Mouse (Mus musculus): ENCODE results near the gene Rab7b. TPM values are rescaled to one million over a fixed set of nuclear protein-coding genes. Genes with fewer than 3 reads are reported as not detected.

Rab7b gene
- polyA plus RNA-seq, 1 experiment from 2014 or later, result 1.6 TPM

- Histone ChIP-seq H3K4me3 (replicated peaks; ENCODE audit: low read depth, low read length) (no peak overlapping the region), H3K4me2 (ENCODE audit: low read length) (no peak overlapping the region), H3K9me3 (ENCODE audit: control insufficient read depth, low read length) (no peaks in the 10 kb centered on the region), H3K27ac (replicated peaks; ENCODE audit: low read depth, low read length) (no peak overlapping the region), H3K27me3 (ENCODE audit: control insufficient read depth, insufficient read depth, low read length) (no peaks in the 10 kb centered on the region), H3K36me3 (ENCODE audit: control insufficient read depth, insufficient read depth, low read length) (no peaks in the 10 kb centered on the region), H3K4me1 (ENCODE audit: control insufficient read depth, insufficient read depth, low read length) (no peaks in the 10 kb centered on the region), H3K9ac (replicated peaks; ENCODE audit: low read length) (no peak overlapping the region)
- ATAC-seq (ENCODE audit: low FRiP score, low TSS enrichment), result no peak
- DNase-seq, result no peak
- 84% methylated on average over 1 of the region's 1 CpGs for WGBS
Measured at GRCm38 (mm10) chr1:131738760-131739159, 50.3 kb downstream of the Rab7b start.

GRCm38 (mm10) chr1:131739481-131740160 lies 51.1 kb downstream of the Rab7b start:
- DNase-seq, result no peak

GRCm38 (mm10) chr1:131743868-131744464 lies 55.5 kb downstream of the Rab7b start, which contains the start of gene Slc26a9:
Slc26a9 (plus strand) TSS chr1:131744022.
- Histone ChIP-seq H3K27ac (replicated peaks; ENCODE audit: low read depth, low read length) (no peak within 1 kb of the TSS), H3K4me1 (ENCODE audit: control insufficient read depth, insufficient read depth, low read length) (no peaks in the 10 kb centered on the region), H3K4me2 (ENCODE audit: low read length) (no peak within 1 kb of the TSS), H3K27me3 (ENCODE audit: control insufficient read depth, insufficient read depth, low read length) (no peaks in the 10 kb centered on the region), H3K4me3 (replicated peaks; ENCODE audit: low read depth, low read length) (no peak within 1 kb of the TSS), H3K9me3 (ENCODE audit: control insufficient read depth, low read length) (no peaks in the 10 kb centered on the region), H3K36me3 (ENCODE audit: control insufficient read depth, insufficient read depth, low read length) (no peaks in the 10 kb centered on the region), H3K9ac (replicated peaks; ENCODE audit: low read length) (no peak within 1 kb of the TSS)
- ATAC-seq (ENCODE audit: low FRiP score, low TSS enrichment) (no peak), DNase-seq (no peak)
- WGBS, result 74% methylated on average over 10 of the region's 10 CpGs

More at GRCm38 (mm10) chr1:131739481-131740160, 51.1 kb downstream of the Rab7b start:
- Histone ChIP-seq H3K36me3 (ENCODE audit: control insufficient read depth, insufficient read depth, low read length) (no peaks in the 10 kb centered on the region), H3K27me3 (ENCODE audit: control insufficient read depth, insufficient read depth, low read length) (no peaks in the 10 kb centered on the region), H3K9me3 (ENCODE audit: control insufficient read depth, low read length) (no peaks in the 10 kb centered on the region), H3K4me1 (ENCODE audit: control insufficient read depth, insufficient read depth, low read length) (no peaks in the 10 kb centered on the region), H3K9ac (replicated peaks; ENCODE audit: low read length) (no peak overlapping the region), H3K4me2 (ENCODE audit: low read length) (no peak overlapping the region), H3K4me3 (replicated peaks; ENCODE audit: low read depth, low read length) (no peak overlapping the region), H3K27ac (replicated peaks; ENCODE audit: low read depth, low read length) (no peak overlapping the region)
- 95% methylated on average over 9 of the region's 9 CpGs for WGBS
- no peak for ATAC-seq (ENCODE audit: low FRiP score, low TSS enrichment)

- WGBS, result 69% methylated on average over 5 of the region's 5 CpGs
- no peaks in the 10 kb centered on the region for H3K36me3 ChIP-seq (ENCODE audit: control insufficient read depth, insufficient read depth, low read length)
- no peaks in the 10 kb centered on the region for H3K9me3 ChIP-seq (ENCODE audit: control insufficient read depth, low read length)
- DNase-seq (no peak), ATAC-seq (ENCODE audit: low FRiP score, low TSS enrichment) (no peak)
- H3K27ac ChIP-seq (replicated peaks; ENCODE audit: low read depth, low read length), result no peak overlapping the region
- no peaks in the 10 kb centered on the region for H3K27me3 ChIP-seq (ENCODE audit: control insufficient read depth, insufficient read depth, low read length)
- no peaks in the 10 kb centered on the region for H3K4me1 ChIP-seq (ENCODE audit: control insufficient read depth, insufficient read depth, low read length)
- H3K4me2 ChIP-seq (ENCODE audit: low read length), result no peak overlapping the region
- no peak overlapping the region for H3K9ac ChIP-seq (replicated peaks; ENCODE audit: low read length)
- H3K4me3 ChIP-seq (replicated peaks; ENCODE audit: low read depth, low read length), result no peak overlapping the region
Measured at GRCm38 (mm10) chr1:131745391-131745790, 56.9 kb downstream of the Rab7b start.

- 55% methylated on average over 2 of the region's 2 CpGs for WGBS
Measured at GRCm38 (mm10) chr1:131747761-131748160, 59.3 kb downstream of the Rab7b start.

GRCm38 (mm10) chr1:131748636-131749035 lies 60.1 kb downstream of the Rab7b start:
- no peak for DNase-seq
- no peak for ATAC-seq (ENCODE audit: low FRiP score, low TSS enrichment)
- Histone ChIP-seq H3K9ac (replicated peaks; ENCODE audit: low read length) (no peak overlapping the region), H3K27ac (replicated peaks; ENCODE audit: low read depth, low read length) (no peak overlapping the region), H3K36me3 (ENCODE audit: control insufficient read depth, insufficient read depth, low read length) (no peaks in the 10 kb centered on the region), H3K9me3 (ENCODE audit: control insufficient read depth, low read length) (no peaks in the 10 kb centered on the region), H3K4me3 (replicated peaks; ENCODE audit: low read depth, low read length) (no peak overlapping the region), H3K27me3 (ENCODE audit: control insufficient read depth, insufficient read depth, low read length) (no peaks in the 10 kb centered on the region), H3K4me1 (ENCODE audit: control insufficient read depth, insufficient read depth, low read length) (no peaks in the 10 kb centered on the region), H3K4me2 (ENCODE audit: low read length) (no peak overlapping the region)
- WGBS, result 81% methylated on average over 2 of the region's 2 CpGs

More at GRCm38 (mm10) chr1:131747761-131748160, 59.3 kb downstream of the Rab7b start:
- Histone ChIP-seq H3K4me2 (ENCODE audit: low read length) (no peak overlapping the region), H3K4me3 (replicated peaks; ENCODE audit: low read depth, low read length) (no peak overlapping the region), H3K27me3 (ENCODE audit: control insufficient read depth, insufficient read depth, low read length) (no peaks in the 10 kb centered on the region), H3K9me3 (ENCODE audit: control insufficient read depth, low read length) (no peaks in the 10 kb centered on the region), H3K27ac (replicated peaks; ENCODE audit: low read depth, low read length) (no peak overlapping the region), H3K4me1 (ENCODE audit: control insufficient read depth, insufficient read depth, low read length) (no peaks in the 10 kb centered on the region), H3K9ac (replicated peaks; ENCODE audit: low read length) (no peak overlapping the region), H3K36me3 (ENCODE audit: control insufficient read depth, insufficient read depth, low read length) (no peaks in the 10 kb centered on the region)
- ATAC-seq (ENCODE audit: low FRiP score, low TSS enrichment) (no peak), DNase-seq (no peak)

GRCm38 (mm10) chr1:131749706-131750545 lies 61.4 kb downstream of the Rab7b start:
- H3K4me2 ChIP-seq (ENCODE audit: low read length), result no peak overlapping the region
- no peaks in the 10 kb centered on the region for H3K4me1 ChIP-seq (ENCODE audit: control insufficient read depth, insufficient read depth, low read length)
- 82% methylated on average over 15 of the region's 15 CpGs for WGBS
- no peak overlapping the region for H3K27ac ChIP-seq (replicated peaks; ENCODE audit: low read depth, low read length)
- no peak overlapping the region for H3K9ac ChIP-seq (replicated peaks; ENCODE audit: low read length)
- H3K9me3 ChIP-seq (ENCODE audit: control insufficient read depth, low read length), result no peaks in the 10 kb centered on the region
- DNase-seq, result no peak
- H3K4me3 ChIP-seq (replicated peaks; ENCODE audit: low read depth, low read length), result no peak overlapping the region
- no peak for ATAC-seq (ENCODE audit: low FRiP score, low TSS enrichment)
- H3K36me3 ChIP-seq (ENCODE audit: control insufficient read depth, insufficient read depth, low read length), result no peaks in the 10 kb centered on the region
- H3K27me3 ChIP-seq (ENCODE audit: control insufficient read depth, insufficient read depth, low read length), result no peaks in the 10 kb centered on the region

- Histone ChIP-seq H3K27me3 (ENCODE audit: control insufficient read depth, insufficient read depth, low read length) (no peaks in the 10 kb centered on the region), H3K36me3 (ENCODE audit: control insufficient read depth, insufficient read depth, low read length) (no peaks in the 10 kb centered on the region), H3K4me3 (replicated peaks; ENCODE audit: low read depth, low read length) (no peak overlapping the region), H3K9ac (replicated peaks; ENCODE audit: low read length) (no peak overlapping the region), H3K27ac (replicated peaks; ENCODE audit: low read depth, low read length) (no peak overlapping the region), H3K4me1 (ENCODE audit: control insufficient read depth, insufficient read depth, low read length) (no peaks in the 10 kb centered on the region), H3K9me3 (ENCODE audit: control insufficient read depth, low read length) (no peaks in the 10 kb centered on the region), H3K4me2 (ENCODE audit: low read length) (no peak overlapping the region)
- WGBS, result 81% methylated on average over 3 of the region's 3 CpGs
- ATAC-seq (ENCODE audit: low FRiP score, low TSS enrichment) (no peak), DNase-seq (no peak)
Measured at GRCm38 (mm10) chr1:131751181-131751890, 62.8 kb downstream of the Rab7b start.
